Comparison of ENCODE assay signal across 8 mouse cellular contexts in genomic region chr1:130192190-130193028, GRCm38 (mm10).
DNase-seq lines count a peak whose midpoint lies in the region; ATAC-seq and TF ChIP-seq lines count a peak whose summit lies in the region.

No protein-coding gene starts in this region.

- H3K36me3 ChIP-seq in forebrain, embryonic 13.5 days (ENCODE audit: poor library complexity, severe bottlenecking), result no peaks in the 10 kb centered on the region
- H3K36me3 ChIP-seq in liver, embryonic 14.5 days (replicated peaks; ENCODE audit: control insufficient read depth, insufficient read depth, low read depth), result no peaks in the 10 kb centered on the region

- WGBS in forebrain, embryonic 13.5 days, result 47% methylated on average over 6 of the region's 6 CpGs
- 33% methylated on average over 6 of the region's 6 CpGs for WGBS in liver, embryonic 14.5 days (ENCODE audit: insufficient replicate concordance)

- no peaks in the 10 kb centered on the region for H3K4me1 ChIP-seq in forebrain, embryonic 13.5 days
- H3K4me1 ChIP-seq in liver, embryonic 14.5 days (replicated peaks; ENCODE audit: control insufficient read depth in 2 of 2, insufficient read depth in 2 of 2, low read length in 1 of 2), result no peaks in the 10 kb centered on the region

- TF ChIP-seq EP300 in liver, embryonic 14.5 days (IDR thresholded peaks at IDR 0.05; ENCODE audit: low read depth), result no peak

- peak; percentile 5 to 52 for DNase-seq in heart, postnatal 14 days
- DNase-seq in heart, postnatal 25 days (ENCODE audit: low spot score), result no peak
- DNase-seq in brain, adult 2 months (ENCODE audit: low read depth, low spot score), result peak; percentile 79
- DNase-seq in kidney, postnatal 10 days, result peak; percentile 41
- DNase-seq in liver, embryonic 14.5 days (ENCODE audit: low read depth in 3 of 3, low spot score in 3 of 3), result peak in 2 of 3 experiments; percentile 15 to 20
- DNase-seq in right cerebral cortex, postnatal 14 days, result peak; percentile 12

- intact Hi-C loops in heart, postnatal 14 days (cut with DNase I), result loop anchor here (5.0 to 10.0 kb wide), 3 partner anchors 275 to 1318 kb away; no protein-coding TSS in a partner anchor
- intact Hi-C loops in heart, postnatal 25 days (cut with DNase I), result loop anchor here (5.0 to 10.0 kb wide), 2 partner anchors 350 to 698 kb away; no protein-coding TSS in a partner anchor

- no peak overlapping the region for H3K9ac ChIP-seq in forebrain, embryonic 13.5 days
- H3K9ac ChIP-seq in liver, embryonic 14.5 days (replicated peaks), result no peak overlapping the region

- peak; percentile 52 for TF ChIP-seq CTCF in liver, embryonic 14.5 days (IDR thresholded peaks at IDR 0.05; ENCODE audit: low read depth)

- H3K4me2 ChIP-seq in forebrain, embryonic 13.5 days, result no peak overlapping the region
- H3K4me2 ChIP-seq in liver, embryonic 14.5 days (ENCODE audit: low read depth), result no peak overlapping the region

- ATAC-seq in forebrain, embryonic 13.5 days, result peak; percentile 83
- peak; percentile 52; the same call in 1 of the 2 replicates for ATAC-seq in liver, embryonic 14.5 days (ENCODE audit: insufficient read depth)
- no peak for ATAC-seq in erythroblast, adult 5-6 weeks (replicated peaks; ENCODE audit: low FRiP score, poor library complexity, severe bottlenecking)

- no peaks in the 10 kb centered on the region for H3K27me3 ChIP-seq in forebrain, embryonic 13.5 days
- H3K27me3 ChIP-seq in liver, embryonic 14.5 days (ENCODE audit: control insufficient read depth, insufficient read depth, low read length), result no peaks in the 10 kb centered on the region

- H3K4me3 ChIP-seq in forebrain, embryonic 13.5 days, result no peak overlapping the region
- H3K4me3 ChIP-seq in liver, embryonic 14.5 days (ENCODE audit: insufficient read depth in 1 of 2, low read depth in 2 of 2, low read length in 2 of 2), result no peak overlapping the region

- no peak overlapping the region for H3K27ac ChIP-seq in forebrain, embryonic 13.5 days
- H3K27ac ChIP-seq in liver, embryonic 14.5 days, result no peak overlapping the region

- H3K9me3 ChIP-seq in forebrain, embryonic 13.5 days (replicated peaks), result no peaks in the 10 kb centered on the region
- no peaks in the 10 kb centered on the region for H3K9me3 ChIP-seq in liver, embryonic 14.5 days (ENCODE audit: control insufficient read depth, low read length)
